Mouse (Mus musculus): ENCODE data around the gene Cntnap5c. TPM values are rescaled to one million over a fixed set of nuclear protein-coding genes. Genes with fewer than 3 reads are reported as not detected.

Cntnap5c gene
- not detected for total RNA-seq (2023)

DNA sequence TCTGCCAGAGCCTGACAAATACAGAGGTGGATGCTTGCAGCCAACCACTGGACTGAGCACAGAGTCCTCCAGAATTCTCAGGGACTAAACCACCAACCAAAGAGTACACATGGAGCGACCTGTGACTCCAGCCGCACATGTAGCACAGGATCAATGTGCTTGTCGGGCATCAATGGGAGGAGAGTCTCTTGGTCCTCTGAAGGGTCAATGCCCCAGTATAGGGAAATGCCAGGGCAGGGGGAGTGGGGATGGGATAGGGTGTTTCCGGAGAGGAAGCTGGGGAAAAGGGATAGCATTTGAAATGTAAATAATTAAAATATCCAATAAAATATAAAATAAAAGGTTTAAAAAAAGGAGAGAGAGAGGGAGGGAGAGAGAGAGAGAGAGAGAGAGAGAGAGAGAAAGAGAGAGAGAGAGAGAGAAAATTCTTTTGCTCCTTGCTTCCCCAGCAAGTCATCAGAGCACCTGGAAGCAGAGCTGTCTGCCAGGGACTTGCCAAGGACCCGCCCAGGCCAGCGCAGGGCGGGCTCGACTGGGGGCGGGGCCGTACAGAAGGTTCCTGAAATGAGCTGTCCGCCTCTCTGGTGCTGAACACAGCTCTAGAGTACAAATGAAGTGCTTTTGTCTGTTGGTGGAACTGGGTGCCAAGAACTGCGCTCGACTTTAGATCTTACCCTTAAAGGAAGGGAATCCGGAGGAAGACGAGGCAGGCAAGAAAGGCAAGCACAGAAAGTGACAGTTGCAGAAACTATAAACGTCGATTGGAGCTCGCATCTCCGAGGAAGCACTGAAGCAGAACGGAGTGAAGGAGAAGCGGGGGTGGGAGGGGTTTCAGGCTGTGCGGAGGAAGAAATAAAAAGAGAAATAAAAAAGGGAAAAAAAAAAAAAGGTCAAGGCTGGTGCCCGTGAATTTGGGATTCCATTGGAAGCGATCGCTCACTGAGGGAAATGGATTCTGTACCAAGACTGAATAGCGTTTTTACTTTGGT is at the start of gene Cntnap5c:
Gene Cntnap5c, plus strand, starts transcription at position 949 of the 989 bp plus-strand sequence.

GRCm38 (mm10) chr17:57742119-57742518 is 27.3 kb upstream of the Cntnap5c start, which contains the start of gene Gm21834:
Gm21834 (minus strand) TSS chr17:57742219.

Other genes with a start within 250 kb of the Cntnap5c start
- not detected for gene Vmn2r120, start 224.1 kb upstream of the Cntnap5c start, total RNA-seq (2023)
- gene Gm21834, start 27.4 kb upstream of the Cntnap5c start, total RNA-seq (2023), result not detected

All from neutrophil, adult 83 days (primary cell).